In genomic region chr6:39226610-39226955, GRCm38 (mm10) we compare ENCODE assay signal across 10 mouse cellular contexts. TPM values are rescaled to one million over a fixed set of nuclear protein-coding genes. Genes with fewer than 3 reads are reported as not detected.
A peak's percentile ranks its signal among the peaks of the same experiment; 100 is the strongest.
DNase-seq lines count a peak whose midpoint lies in the region; ATAC-seq lines count a peak whose summit lies in the region.
"Had no signal": no experiment of that assay in that cellular context is flagged by ENCODE, and none has a peak within 500 bp of the region (broad histone marks: within the 10 kb centered on the region; RNA-seq: fewer than 3 reads in every experiment).

No protein-coding gene starts in this region.

- no peaks in the 10 kb centered on the region for H3K36me3 ChIP-seq in kidney, embryonic 16.5 days (ENCODE audit: insufficient read depth, low read length)
- no peaks in the 10 kb centered on the region for H3K36me3 ChIP-seq in macrophage (ENCODE audit: inconsistent target)

- WGBS in kidney, embryonic 16.5 days: 52% methylated on average over 9 of the region's 9 CpGs
- 14% methylated on average over 9 of the region's 9 CpGs for WGBS in macrophage (ENCODE audit: missing documents)

- ATAC-seq in kidney, embryonic 16.5 days (ENCODE audit: low FRiP score, low TSS enrichment): no peak
- ATAC-seq: Patski had no signal

- no peaks in the 10 kb centered on the region for H3K4me1 ChIP-seq in kidney, embryonic 16.5 days (ENCODE audit: insufficient read depth, low read length)

- H3K9me3 ChIP-seq in kidney, embryonic 16.5 days (ENCODE audit: low read length): no peaks in the 10 kb centered on the region

- H3K27me3 ChIP-seq in kidney, embryonic 16.5 days (ENCODE audit: insufficient read depth, low read length): no peaks in the 10 kb centered on the region
- H3K27me3 ChIP-seq: Patski had no signal

- no peak for DNase-seq in kidney, postnatal 4 days
- peak; percentile 41 for DNase-seq in MN1 (ENCODE audit: low spot score)
- peak; percentile 29 for DNase-seq in embryo, embryonic 10.5 days (ENCODE audit: low spot score)
- no peak for DNase-seq in kidney, postnatal 25 days
- DNase-seq in cerebellum, postnatal 36 days: no peak
- DNase-seq in adrenal gland, adult 2 months: no peak
- DNase-seq: thymus, adult 2 months had no signal

- no peaks in the 10 kb centered on the region for H3K79me2 ChIP-seq in macrophage (ENCODE audit: inconsistent target)

- H3K4me3 ChIP-seq in kidney, embryonic 16.5 days (ENCODE audit: low read length): no peak overlapping the region
- no peak overlapping the region for H3K4me3 ChIP-seq in macrophage (ENCODE audit: inconsistent target)

- no peak overlapping the region for H3K4me2 ChIP-seq in kidney, embryonic 16.5 days (replicated peaks; ENCODE audit: low read depth, low read length)

- no peak overlapping the region for H3K27ac ChIP-seq in kidney, embryonic 16.5 days (ENCODE audit: low read length)
- peak overlapping the region; percentile 60 for H3K27ac ChIP-seq in macrophage

- H3K9ac ChIP-seq in kidney, embryonic 16.5 days (replicated peaks; ENCODE audit: low read length): 0 out of 2 replicates have a peak overlapping the region, but pooled peaks have one; percentile 35

RNA-seq across cellular contexts. Expression of gene Kdm7a, which starts 20.0 kb away (rescaled TPM):
- polyA plus RNA-seq in kidney, embryonic 16.5 days (2015; fragmentation: Nextera tagmentation; extraction: Ambion mirVana): 5.7 and 6.2 TPM in 2 replicates
- 100 to 1,000 TPM in 6 of 26 experiments, 10 to 100 TPM in 20; 17.4 to 122 (median 66.6) TPM for total RNA-seq in macrophage (2018; cell fraction: chromatin; rRNA removed)
- 10 to 100 TPM in 25 of 26 experiments, 1 to 10 TPM in 1; 7.8 to 38.7 (median 29.1) TPM for total RNA-seq in macrophage (2018; cell fraction: cytosol; rRNA removed)
- 10 to 100 TPM; 26.7 to 93.0 (median 57.8) TPM for total RNA-seq in macrophage (2018; cell fraction: nucleus; rRNA removed)
- polyA plus RNA-seq in macrophage (2018): 11.0 to 14.5 TPM (median 11.1 TPM) in 3 replicates
- total RNA-seq in adrenal gland, adult 2 months (2021): 10 to 100 TPM; 12.2 to 16.2 TPM
- polyA plus RNA-seq in adrenal gland, adult 2 months (2012; rRNA removed): 0.78 and 0.99 TPM in 2 replicates

Comparison
In these comparisons a context has a peak if more than half of its experiments do, and no peak if none do; other contexts are left out.
1. DNase-seq: peak in MN1 (single experiment) and embryo, embryonic 10.5 days (single experiment); none in kidney, postnatal 4 days (0 of 2), kidney, postnatal 25 days (0 of 2), cerebellum, postnatal 36 days (0 of 2) and adrenal gland, adult 2 months (single experiment).